Mouse (Mus musculus) forebrain, embryonic 11.5 days (tissue): Measurements from ENCODE around the gene Lrba. TPM values are rescaled to one million over a fixed set of nuclear protein-coding genes. Genes with fewer than 3 reads are reported as not detected.
A peak's percentile ranks its signal among the peaks of the same experiment; 100 is the strongest.

Experiments
- ATAC-seq: fragments of 200-750 bp; cut with Nextera tagmentation; replicated peaks from 2 replicates; pipeline ENCODE4 v1.8.0; 2017; ENCODE audit warnings: moderate TSS enrichment; ENCODE audit not compliant: low FRiP score
- DNase-seq: peaks from one replicate; pipeline ENCODE4 v3.0.0-alpha.2; 2017; ENCODE audit warnings: low spot score
- H3K27ac ChIP-seq: fragments of 300-500 bp; sonication (generic); 2 replicates; pipeline ENCODE4 v1.5.1; 2014; ENCODE audit warnings: low read depth, low read length
- H3K27me3 ChIP-seq: fragments of 300-500 bp; sonication (generic); 2 replicates; pipeline ENCODE4 v1.6.1; 2014; ENCODE audit warnings: mild to moderate bottlenecking, low read length, mixed read lengths; ENCODE audit not compliant: control insufficient read depth, insufficient read depth
- H3K36me3 ChIP-seq: fragments of 300-500 bp; sonication (generic); 2 replicates; pipeline ENCODE4 v1.6.1; 2014; ENCODE audit warnings: mild to moderate bottlenecking, low read length, moderate library complexity, mixed read lengths; ENCODE audit not compliant: control insufficient read depth, insufficient read depth
- H3K4me1 ChIP-seq: fragments of 300-500 bp; sonication (generic); replicated peaks from 2 replicates; pipeline ENCODE4 v1.6.1; 2014; ENCODE audit warnings: low read length, mixed read lengths; ENCODE audit not compliant: control insufficient read depth, insufficient read depth
- H3K4me2 ChIP-seq: fragments of 300-500 bp; sonication (generic); 2 replicates; pipeline ENCODE4 v1.6.1; 2014; ENCODE audit warnings: low read depth, mild to moderate bottlenecking, low read length, moderate library complexity, mixed read lengths; ENCODE audit not compliant: severe bottlenecking
- H3K4me3 ChIP-seq: fragments of 300-500 bp; sonication (generic); 2 replicates; pipeline ENCODE4 v1.5.1; 2014; ENCODE audit warnings: low read depth, low read length
- H3K9ac ChIP-seq: fragments of 300-500 bp; sonication (generic); 2 replicates; pipeline ENCODE4 v1.6.1; 2014; ENCODE audit warnings: low read length
- H3K9me3 ChIP-seq: fragments of 300-500 bp; sonication (generic); 2 replicates; pipeline ENCODE4 v1.6.1; 2016; ENCODE audit warnings: low read length, mixed read lengths; ENCODE audit not compliant: control insufficient read depth
- WGBS: fragments of 180-500 bp; shearing (Covaris S2); extraction: QIAGEN DNeasy Blood & Tissue Kit; methylation state at CpG from one replicate; pipeline ENCODE4 v1.1.7; 2014; 5-methylcytosine and 5-hydroxymethylcytosine counted together
- polyA plus RNA-seq: library from polyadenylated mRNA; unstranded; fragments of >200 nt; fragmentation: Nextera tagmentation; extraction: Ambion mirVana; gene quantifications from 2 replicates; pipeline ENCODE4 v1.2.1, GENCODE M21; 2014

The Lrba gene
- polyA plus RNA-seq: 4.1 and 4.3 TPM in 2 replicates

DNA sequence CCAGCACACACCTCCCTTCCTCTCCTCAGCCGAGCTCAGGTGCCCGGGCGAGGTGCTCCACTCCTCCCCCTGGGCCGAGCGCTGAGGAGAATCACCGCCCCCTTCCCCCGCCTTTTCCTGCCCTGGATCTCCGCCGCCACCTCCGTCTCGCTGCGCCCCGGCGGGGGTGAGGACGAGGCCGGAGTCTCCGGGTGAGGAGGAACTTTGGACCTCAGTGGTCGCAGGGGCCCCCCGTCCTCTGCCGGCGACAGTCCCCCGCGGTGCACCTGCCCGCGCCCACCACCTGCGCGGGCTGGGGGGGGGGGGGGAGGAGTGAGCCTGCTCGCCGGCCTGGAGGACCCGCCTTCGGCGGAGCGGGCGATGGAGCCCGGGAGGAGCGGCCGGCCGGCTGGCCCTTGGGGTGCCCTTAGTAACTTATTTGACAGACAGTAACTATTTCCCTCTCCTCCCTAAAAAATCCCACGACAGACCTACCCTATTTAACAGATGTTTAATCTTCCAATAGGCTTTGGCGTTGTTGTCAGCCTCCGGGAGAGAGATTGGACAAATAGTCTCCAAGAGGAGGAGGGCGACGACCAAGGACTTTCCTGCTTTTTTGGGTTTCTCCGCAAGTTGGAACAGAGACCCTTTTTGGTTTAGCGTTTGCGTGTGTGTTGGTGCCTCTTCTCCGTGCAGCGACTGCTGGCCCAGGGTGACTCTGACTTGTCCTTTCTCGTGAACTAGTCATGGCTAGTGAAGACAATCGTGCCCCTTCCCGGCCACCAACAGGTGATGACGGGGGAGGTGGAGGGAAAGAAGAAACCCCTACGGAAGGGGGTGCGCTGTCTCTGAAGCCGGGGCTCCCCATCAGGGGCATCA lies at the start of gene Lrba:
Gene Lrba, plus strand, starts transcription at position 117 of the 858 bp plus-strand sequence.
- Histone ChIP-seq H3K27ac (peak within 1 kb of the TSS; percentile 71), H3K9me3 (no peaks in the 10 kb centered on the region), H3K4me1 (no peaks in the 10 kb centered on the region; the same call in 1 of the 2 replicates), H3K4me2 (peak within 1 kb of the TSS; percentile 88), H3K4me3 (peak within 1 kb of the TSS; percentile 86), H3K27me3 (no peaks in the 10 kb centered on the region; the same call in 1 of the 2 replicates), H3K36me3 (no peaks in the 10 kb centered on the region), H3K9ac (peak within 1 kb of the TSS; percentile 90)
- DNase-seq: peak; percentile 87
- peak; percentile 77 for ATAC-seq
- under 1% methylated on average over 38 of the region's 55 CpGs for WGBS

GRCm38 (mm10) chr3:86179714-86180113 lies 44.8 kb upstream of the Lrba start:
- DNase-seq: no peak
- ATAC-seq: no peak
- H3K9me3 ChIP-seq: no peaks in the 10 kb centered on the region
- H3K4me1 ChIP-seq: no peaks in the 10 kb centered on the region
- WGBS: 89% methylated on average over 7 of the region's 7 CpGs
- H3K36me3 ChIP-seq: no peaks in the 10 kb centered on the region
- H3K4me2 ChIP-seq: no peak overlapping the region
- H3K27me3 ChIP-seq: no peaks in the 10 kb centered on the region
- H3K27ac ChIP-seq: no peak overlapping the region
- no peak overlapping the region for H3K4me3 ChIP-seq
- H3K9ac ChIP-seq: no peak overlapping the region

- ATAC-seq: no peak
- H3K9me3 ChIP-seq: no peaks in the 10 kb centered on the region
- no peak overlapping the region for H3K4me2 ChIP-seq
- WGBS: 59% methylated on average over 5 of the region's 5 CpGs
- no peak overlapping the region for H3K4me3 ChIP-seq
- no peaks in the 10 kb centered on the region for H3K27me3 ChIP-seq
- no peak overlapping the region for H3K27ac ChIP-seq
- no peak overlapping the region for H3K9ac ChIP-seq
- no peaks in the 10 kb centered on the region for H3K4me1 ChIP-seq
- H3K36me3 ChIP-seq: no peaks in the 10 kb centered on the region
- no peak for DNase-seq
Measured at GRCm38 (mm10) chr3:86181107-86181506, 43.4 kb upstream of the Lrba start.

DNA sequence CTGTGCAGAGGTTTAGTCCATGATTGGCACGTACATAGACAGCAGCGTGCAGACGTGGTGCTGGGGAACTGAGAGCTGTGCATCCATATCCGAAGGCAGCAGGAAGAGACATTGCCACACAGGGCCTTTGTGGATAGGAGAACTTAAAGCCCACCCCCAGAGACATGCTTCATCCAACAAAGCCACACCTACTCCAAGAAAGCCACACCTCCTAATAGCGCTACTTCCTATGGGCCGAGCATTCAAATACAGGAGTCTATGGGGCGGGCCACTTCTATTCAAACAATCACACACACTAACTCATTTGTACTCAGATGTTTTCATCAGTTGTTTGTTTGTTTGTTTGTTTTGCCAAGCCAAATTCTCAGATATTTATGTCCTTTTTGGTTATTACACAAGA lies 39.9 kb upstream of the Lrba start:
- H3K9ac ChIP-seq: no peak overlapping the region
- no peak overlapping the region for H3K27ac ChIP-seq
- WGBS: 86% methylated on average over 7 of the region's 7 CpGs
- no peak overlapping the region for H3K4me2 ChIP-seq
- H3K9me3 ChIP-seq: no peaks in the 10 kb centered on the region
- no peaks in the 10 kb centered on the region for H3K4me1 ChIP-seq
- no peak for DNase-seq
- H3K27me3 ChIP-seq: no peaks in the 10 kb centered on the region
- H3K36me3 ChIP-seq: no peaks in the 10 kb centered on the region
- H3K4me3 ChIP-seq: no peak overlapping the region
- ATAC-seq: no peak

GRCm38 (mm10) chr3:86187736-86188389 lies 36.6 kb upstream of the Lrba start:
- no peak overlapping the region for H3K4me2 ChIP-seq
- WGBS: 73% methylated on average over 5 of the region's 5 CpGs
- H3K9ac ChIP-seq: no peak overlapping the region
- H3K27ac ChIP-seq: no peak overlapping the region
- no peaks in the 10 kb centered on the region for H3K27me3 ChIP-seq
- no peak for DNase-seq
- no peak overlapping the region for H3K4me3 ChIP-seq
- no peaks in the 10 kb centered on the region for H3K4me1 ChIP-seq
- H3K9me3 ChIP-seq: no peaks in the 10 kb centered on the region
- H3K36me3 ChIP-seq: no peaks in the 10 kb centered on the region
- ATAC-seq: no peak

DNA sequence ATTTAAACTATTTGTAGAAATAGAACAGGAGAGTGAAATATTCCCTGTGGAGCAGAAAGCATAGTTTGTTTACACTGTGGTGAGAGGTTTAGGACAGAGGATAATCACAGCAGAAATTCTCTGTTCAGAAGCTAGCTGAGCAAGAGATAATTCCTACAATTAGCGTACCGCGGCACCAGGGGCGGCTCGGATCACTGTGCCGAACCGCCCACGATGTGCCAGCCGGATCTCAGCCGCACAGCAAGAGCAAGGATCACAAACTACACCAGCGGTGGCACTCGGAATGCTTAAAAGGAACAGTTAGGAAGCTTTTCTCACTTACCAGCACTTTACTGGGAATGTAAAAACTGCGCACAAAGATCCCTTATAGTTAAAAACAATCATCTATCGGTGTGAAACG lies 28.5 kb upstream of the Lrba start:
- H3K4me2 ChIP-seq: no peak overlapping the region
- H3K36me3 ChIP-seq: no peaks in the 10 kb centered on the region
- H3K9ac ChIP-seq: no peak overlapping the region
- H3K9me3 ChIP-seq: no peaks in the 10 kb centered on the region
- ATAC-seq (no peak), DNase-seq (no peak)
- H3K27ac ChIP-seq: no peak overlapping the region
- no peak overlapping the region for H3K4me3 ChIP-seq
- no peaks in the 10 kb centered on the region for H3K4me1 ChIP-seq
- no peaks in the 10 kb centered on the region for H3K27me3 ChIP-seq
- WGBS: 49% methylated on average over 15 of the region's 15 CpGs

GRCm38 (mm10) chr3:86196471-86196870 lies 28.0 kb upstream of the Lrba start:
- WGBS: 81% methylated on average over 3 of the region's 3 CpGs
- ATAC-seq (no peak), DNase-seq (no peak)
- H3K27me3 ChIP-seq: no peaks in the 10 kb centered on the region
- no peaks in the 10 kb centered on the region for H3K9me3 ChIP-seq
- H3K36me3 ChIP-seq: no peaks in the 10 kb centered on the region
- no peaks in the 10 kb centered on the region for H3K4me1 ChIP-seq
- H3K27ac ChIP-seq: no peak overlapping the region
- no peak overlapping the region for H3K9ac ChIP-seq
- no peak overlapping the region for H3K4me3 ChIP-seq
- no peak overlapping the region for H3K4me2 ChIP-seq

GRCm38 (mm10) chr3:86201645-86202175 lies 22.8 kb upstream of the Lrba start:
- no peak overlapping the region for H3K9ac ChIP-seq
- no peaks in the 10 kb centered on the region for H3K9me3 ChIP-seq
- H3K4me1 ChIP-seq: no peaks in the 10 kb centered on the region; the same call in 1 of the 2 replicates
- no peaks in the 10 kb centered on the region for H3K36me3 ChIP-seq
- no peak for ATAC-seq
- H3K4me3 ChIP-seq: no peak overlapping the region
- H3K27me3 ChIP-seq: no peaks in the 10 kb centered on the region
- H3K27ac ChIP-seq: no peak overlapping the region
- no peak overlapping the region for H3K4me2 ChIP-seq
- DNase-seq: no peak
- 95% methylated on average over 1 of the region's 1 CpGs for WGBS
